Mouse (Mus musculus): Measurements from ENCODE around the gene Xrcc5. TPM values are rescaled to one million over a fixed set of nuclear protein-coding genes. Genes with fewer than 3 reads are reported as not detected.

Gene Xrcc5
- polyA plus RNA-seq, 1 experiment from 2014 or later, result 35.3 TPM

Other genes starting within 250 kb of the Xrcc5 start
- 9.8 and 10.4 TPM in 2 replicates for gene Mreg, start 95.1 kb upstream of the Xrcc5 start, polyA plus RNA-seq (2015; fragmentation: Nextera tagmentation; extraction: Ambion mirVana)
- 35.6 and 37.1 TPM in 2 replicates for gene Pecr, start 23.1 kb upstream of the Xrcc5 start, polyA plus RNA-seq (2015; fragmentation: Nextera tagmentation; extraction: Ambion mirVana)
- gene Tmem169, start 23.1 kb upstream of the Xrcc5 start, polyA plus RNA-seq (2015; fragmentation: Nextera tagmentation; extraction: Ambion mirVana), result 3.1 and 3.7 TPM in 2 replicates
- 0.17 and 0.27 TPM in 2 replicates for gene March4, start 229.5 kb downstream of the Xrcc5 start, polyA plus RNA-seq (2015; fragmentation: Nextera tagmentation; extraction: Ambion mirVana)